Mouse (Mus musculus): ENCODE results near the gene Svop.

DNA sequence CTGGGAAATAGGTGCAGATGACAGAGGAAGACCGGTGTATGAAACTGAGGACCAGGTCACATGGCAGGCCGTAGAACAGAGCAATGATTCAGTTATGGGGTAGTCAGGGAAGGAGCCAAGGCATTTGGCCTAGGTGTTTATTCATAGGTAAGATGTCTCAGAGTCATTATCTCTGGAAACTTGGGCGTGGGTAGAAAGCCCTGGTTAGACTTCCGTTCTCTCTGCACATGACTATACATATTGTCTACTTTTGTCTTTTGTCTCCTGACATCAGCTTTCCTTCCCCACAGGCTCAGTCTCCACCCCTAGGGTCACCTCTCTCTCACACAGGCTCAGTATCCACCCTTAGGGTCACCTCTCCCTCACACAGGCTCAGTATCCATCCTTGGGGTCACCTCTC lies 47.6 kb downstream of the Svop start:
- TF ChIP-seq GATA1 (IDR thresholded peaks at IDR 0.05; ENCODE audit: borderline replicate concordance, low read length) (no peak), CTCF (IDR thresholded peaks at IDR 0.05; ENCODE audit: low read depth, low read length) (no peak), GATA2 (IDR thresholded peaks at IDR 0.05; ENCODE audit: borderline replicate concordance, low read depth, low read length) (no peak)
